Mouse (Mus musculus): ENCODE data around the gene Ddx54. TPM values are rescaled to one million over a fixed set of nuclear protein-coding genes. Genes with fewer than 3 reads are reported as not detected.

Ddx54 gene
- 54.0 TPM for polyA plus RNA-seq (2021)

DNA sequence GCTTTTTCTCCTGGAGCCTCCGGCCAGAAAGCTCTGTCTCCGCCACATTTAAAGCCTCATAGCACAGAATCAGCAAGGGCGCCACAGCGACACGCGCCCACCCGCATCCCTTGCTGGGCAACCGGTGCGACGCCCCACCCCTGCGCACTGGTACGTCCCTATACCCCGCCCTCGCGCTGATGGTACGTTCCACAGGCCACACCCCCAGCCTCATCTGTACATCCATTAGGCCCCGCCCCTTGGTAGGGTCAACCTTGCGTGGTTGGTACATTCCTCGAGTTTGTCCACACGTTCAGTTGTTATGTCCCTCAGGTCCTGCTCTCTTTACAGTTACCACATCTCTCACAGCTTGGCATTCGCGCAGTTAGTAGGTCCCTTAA, at the start of gene Ddx54, which contains the start of gene Rita1:
Gene Ddx54 (plus strand): TSS at position 298 of the 380 bp plus-strand sequence.
Gene Rita1 (minus strand): TSS at position 148 of the 380 bp plus-strand sequence.
- in situ Hi-C loops (cut with MboI; ENCODE audit: low pct_unique_long_range_greater_than_20kb) = loop anchor here (25.0 kb wide), 1 partner anchor 475 kb away; no protein-coding TSS in a partner anchor
- ChIA-PET POLR2A (no interaction called here), CTCF (no interaction called here)
- no peak for TF ChIP-seq CTCF (IDR thresholded peaks at IDR 0.05)
- peak; percentile 60 for ATAC-seq
- DNase-seq (ENCODE audit: low read depth, low spot score) = no peak
- H3K27me3 ChIP-seq = no peaks in the 10 kb centered on the region

DNA sequence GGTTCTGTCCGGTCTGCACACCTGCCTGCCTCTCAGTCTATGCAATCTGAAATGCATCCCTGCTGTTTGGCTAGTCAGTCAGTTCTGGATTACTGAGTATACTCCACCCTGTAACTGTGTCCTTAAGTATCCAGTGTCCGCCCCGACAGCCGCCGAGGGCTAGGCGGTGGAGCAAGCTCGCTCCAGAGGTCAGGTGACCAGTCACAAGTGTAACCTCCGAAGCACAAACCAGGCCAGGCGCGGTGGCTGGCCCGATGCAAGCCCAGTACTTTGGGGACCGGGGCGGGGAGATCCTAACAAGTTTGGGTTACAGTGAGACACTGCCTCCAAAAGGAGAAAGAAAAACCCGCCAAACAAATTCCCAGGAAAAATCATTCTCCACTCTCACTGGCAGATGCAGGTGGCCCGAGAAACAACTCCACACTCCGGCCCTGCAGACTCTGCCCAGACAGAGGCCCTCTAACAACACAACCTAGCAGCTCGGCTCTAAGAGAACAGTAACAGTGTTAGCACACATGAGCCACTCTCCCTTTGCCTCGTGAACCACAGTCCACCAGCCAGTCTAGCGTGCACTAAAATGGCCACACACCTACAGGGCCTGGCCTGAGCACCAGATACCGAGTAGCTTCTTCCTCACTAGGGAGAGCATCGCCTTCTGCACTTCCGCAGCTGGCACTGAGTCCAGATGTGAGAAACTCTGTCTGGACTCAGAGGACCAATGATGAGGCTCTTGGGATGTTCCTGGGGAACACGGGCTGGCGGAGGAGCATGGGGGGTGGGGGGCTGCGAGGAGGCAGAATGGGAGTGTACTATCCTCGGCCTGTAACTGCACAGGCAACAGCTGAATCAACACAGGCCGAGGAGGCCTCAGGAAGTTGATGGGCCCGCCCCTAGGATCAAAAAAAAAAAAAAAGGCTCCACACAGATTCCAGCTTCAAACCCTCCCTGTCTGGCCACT, 49.3 kb upstream of the Ddx54 start:
- ATAC-seq (no peak), DNase-seq (ENCODE audit: low read depth, low spot score) (no peak)
- ChIA-PET POLR2A (interaction anchor here (0.5 to 1.0 kb wide), 5 partner anchors 16 to 1152 kb away, joined by 3 read pairs; no protein-coding TSS in a partner anchor), CTCF (interaction anchor here (0.8 kb wide), 2 partner anchors 19 to 24 kb away, joined by 3 read pairs; no protein-coding TSS in a partner anchor)
- H3K27me3 ChIP-seq = no peaks in the 10 kb centered on the region
- in situ Hi-C loops (cut with MboI; ENCODE audit: low pct_unique_long_range_greater_than_20kb) = no loop called here
- no peak for TF ChIP-seq CTCF (IDR thresholded peaks at IDR 0.05)

DNA sequence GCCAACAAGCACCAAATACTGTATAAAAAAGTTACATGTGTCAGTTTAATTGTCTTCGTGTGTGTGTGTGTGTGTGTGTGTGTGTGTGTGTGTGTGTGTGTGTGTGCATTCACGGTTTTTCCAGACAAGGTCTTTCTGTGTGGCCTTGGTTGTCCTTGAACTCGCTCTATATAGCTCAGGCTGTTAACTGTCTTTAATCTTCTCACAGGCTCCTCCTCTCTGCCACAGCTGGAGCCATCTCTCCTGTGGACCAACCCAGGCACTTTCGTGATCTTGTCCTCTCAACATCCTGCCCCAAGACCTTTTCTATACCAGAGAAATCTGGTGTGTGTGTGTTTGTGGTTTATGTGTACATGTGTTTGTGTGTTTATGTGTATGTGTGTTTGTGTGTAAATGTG, 48.6 kb upstream of the Ddx54 start:
- no peak for DNase-seq (ENCODE audit: low read depth, low spot score)
- no peak for TF ChIP-seq CTCF (IDR thresholded peaks at IDR 0.05)
- ChIA-PET POLR2A (interaction anchor here (0.5 to 4.2 kb wide), 5 partner anchors 14 to 611 kb away, joined by 3 to 31 read pairs (median 3); no protein-coding TSS in a partner anchor), CTCF (interaction anchor here (0.8 to 7.7 kb wide), 3 partner anchors 16 to 23 kb away, joined by 3 to 51 read pairs (median 3); no protein-coding TSS in a partner anchor)
- in situ Hi-C loops (cut with MboI; ENCODE audit: low pct_unique_long_range_greater_than_20kb) = no loop called here
- no peak for ATAC-seq
- no peaks in the 10 kb centered on the region for H3K27me3 ChIP-seq

DNA sequence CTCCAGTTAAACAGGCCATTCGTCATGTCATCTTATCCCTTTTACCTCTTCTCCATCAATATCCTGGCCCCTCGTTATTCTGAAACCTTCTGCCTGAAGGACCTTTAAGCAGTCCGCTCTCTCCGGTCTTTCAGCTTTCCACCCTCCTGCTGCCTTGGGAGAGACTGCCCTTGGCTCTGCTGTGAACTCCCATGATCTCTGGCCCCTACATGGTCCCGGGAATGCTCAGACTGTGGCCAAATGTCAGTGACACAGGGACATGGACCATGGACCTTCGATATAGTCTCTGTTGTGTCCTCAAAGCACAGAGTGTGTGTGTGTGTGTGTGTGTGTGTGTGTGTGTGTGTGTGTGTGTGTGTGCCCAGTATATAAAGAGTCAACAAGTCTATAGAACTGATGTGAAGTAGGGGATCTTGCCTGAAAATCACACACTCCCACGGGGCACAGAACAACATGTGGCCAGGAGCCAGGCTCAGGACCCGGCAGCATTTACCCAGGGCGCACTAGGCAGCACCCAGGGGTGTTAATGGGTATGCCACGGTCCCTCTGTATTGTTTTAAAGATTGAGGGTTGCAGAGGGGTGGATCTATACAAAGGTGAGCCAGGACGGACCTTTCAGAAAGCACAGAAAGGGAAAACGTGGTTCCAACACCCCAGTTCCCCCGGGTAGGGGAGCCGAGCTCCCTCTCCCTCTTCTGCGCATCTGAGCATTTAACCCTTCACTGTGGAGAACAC, 47.2 kb upstream of the Ddx54 start:
- DNase-seq (ENCODE audit: low read depth, low spot score) (no peak), ATAC-seq (no peak)
- in situ Hi-C loops (cut with MboI; ENCODE audit: low pct_unique_long_range_greater_than_20kb) = no loop called here
- CTCF ChIA-PET = interaction anchor here (0.8 to 7.7 kb wide), 5 partner anchors 15 to 39 kb away, joined by 3 to 51 read pairs (median 5); partner anchors contain the start of genes Iqcd and Tpcn1
- POLR2A ChIA-PET = interaction anchor here (0.9 to 4.2 kb wide), 4 partner anchors 13 to 54 kb away, joined by 3 to 31 read pairs (median 4); no protein-coding TSS in a partner anchor
- H3K27me3 ChIP-seq = no peaks in the 10 kb centered on the region
- TF ChIP-seq CTCF (IDR thresholded peaks at IDR 0.05) = no peak

GRCm38 (mm10) chr5:120566101-120566500, 46.4 kb upstream of the Ddx54 start:
- ATAC-seq (peak; percentile 26), DNase-seq (ENCODE audit: low read depth, low spot score) (peak; percentile 98)
- in situ Hi-C loops (cut with MboI; ENCODE audit: low pct_unique_long_range_greater_than_20kb) = no loop called here
- CTCF ChIA-PET = interaction anchor here (0.6 to 7.7 kb wide), 6 partner anchors 14 to 39 kb away, joined by 3 to 51 read pairs (median 4); partner anchors contain the start of genes Iqcd and Tpcn1
- no peaks in the 10 kb centered on the region for H3K27me3 ChIP-seq
- POLR2A ChIA-PET = interaction anchor here (0.7 to 4.2 kb wide), 5 partner anchors 12 to 55 kb away, joined by 3 to 31 read pairs (median 3); partner anchors contain the start of genes Iqcd and Tpcn1
- no peak for TF ChIP-seq CTCF (IDR thresholded peaks at IDR 0.05)

- CTCF ChIA-PET = interaction anchor here (0.6 to 7.7 kb wide), 5 partner anchors 13 to 33 kb away, joined by 3 to 51 read pairs (median 5); partner anchors contain the start of genes Iqcd and Tpcn1
- peak; percentile 97 for DNase-seq (ENCODE audit: low read depth, low spot score)
- POLR2A ChIA-PET = interaction anchor here (0.7 to 4.2 kb wide), 6 partner anchors 12 to 55 kb away, joined by 3 to 31 read pairs (median 4); partner anchors contain the start of genes Iqcd and Tpcn1
- TF ChIP-seq CTCF (IDR thresholded peaks at IDR 0.05) = no peak
- peak; percentile 86 for ATAC-seq
- in situ Hi-C loops (cut with MboI; ENCODE audit: low pct_unique_long_range_greater_than_20kb) = no loop called here
- no peaks in the 10 kb centered on the region for H3K27me3 ChIP-seq
Observed at GRCm38 (mm10) chr5:120566681-120567252, 45.8 kb upstream of the Ddx54 start.

DNA sequence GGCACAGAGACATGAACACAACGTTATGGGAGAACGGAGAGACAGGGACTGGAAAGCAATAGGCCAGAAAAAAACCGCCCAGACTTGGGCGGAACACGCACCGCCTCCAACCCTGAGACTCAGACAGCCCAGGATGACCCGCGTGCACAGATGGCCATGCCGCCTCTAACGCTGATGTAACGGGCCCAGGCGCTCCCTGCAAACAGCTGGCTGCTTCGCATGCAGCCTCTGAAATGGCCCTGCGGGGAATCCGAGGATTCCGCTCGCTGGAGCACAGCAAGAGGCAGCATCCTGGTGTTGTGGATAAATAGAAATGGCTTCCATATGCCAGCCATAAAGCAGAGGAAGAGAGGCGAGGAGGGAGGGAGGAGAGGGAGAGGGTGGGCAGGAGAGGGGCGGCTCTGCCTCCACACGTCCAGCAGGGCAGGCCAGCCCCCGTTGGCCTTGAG, 45.3 kb upstream of the Ddx54 start:
- ChIA-PET CTCF (interaction anchor here (2.3 to 7.7 kb wide), 2 partner anchors 13 to 21 kb away, joined by 11 to 51 read pairs; partner anchors contain the start of genes Iqcd and Tpcn1), POLR2A (interaction anchor here (1.1 to 4.2 kb wide), 6 partner anchors 11 to 56 kb away, joined by 3 to 31 read pairs (median 6); partner anchors contain the start of genes Iqcd and Tpcn1)
- ATAC-seq = peak; percentile 50
- H3K27me3 ChIP-seq = no peaks in the 10 kb centered on the region
- no peak for DNase-seq (ENCODE audit: low read depth, low spot score)
- TF ChIP-seq CTCF (IDR thresholded peaks at IDR 0.05) = no peak
- in situ Hi-C loops (cut with MboI; ENCODE audit: low pct_unique_long_range_greater_than_20kb) = no loop called here

DNA sequence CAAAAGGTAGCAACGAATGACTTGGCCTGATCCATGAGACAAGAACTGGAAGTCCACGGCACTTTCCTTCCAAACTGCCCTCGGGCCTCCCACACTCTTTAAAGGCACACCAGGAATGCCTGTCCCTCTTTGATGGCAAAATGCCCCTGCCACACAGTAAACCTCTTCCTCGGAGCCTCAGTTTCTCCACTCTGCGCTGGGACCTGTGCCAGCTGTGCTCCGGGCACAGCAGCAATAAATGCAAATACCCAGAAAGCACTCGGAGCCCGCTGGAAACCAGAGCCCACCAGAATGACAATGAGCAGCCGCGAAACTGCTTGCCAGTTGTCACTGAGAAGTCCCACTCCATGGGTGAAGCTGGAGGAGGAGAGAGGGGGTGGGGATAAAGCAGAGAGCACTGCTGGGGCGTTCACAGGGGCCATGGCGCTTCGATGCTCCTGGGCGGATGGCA, 44.8 kb upstream of the Ddx54 start:
- ChIA-PET POLR2A (interaction anchor here (1.1 to 4.2 kb wide), 4 partner anchors 11 to 28 kb away, joined by 4 to 31 read pairs (median 7); partner anchors contain the start of genes Iqcd and Tpcn1), CTCF (interaction anchor here (0.7 to 7.7 kb wide), 3 partner anchors 12 to 53 kb away, joined by 3 to 51 read pairs (median 11); partner anchors contain the start of genes Iqcd and Tpcn1)

DNA sequence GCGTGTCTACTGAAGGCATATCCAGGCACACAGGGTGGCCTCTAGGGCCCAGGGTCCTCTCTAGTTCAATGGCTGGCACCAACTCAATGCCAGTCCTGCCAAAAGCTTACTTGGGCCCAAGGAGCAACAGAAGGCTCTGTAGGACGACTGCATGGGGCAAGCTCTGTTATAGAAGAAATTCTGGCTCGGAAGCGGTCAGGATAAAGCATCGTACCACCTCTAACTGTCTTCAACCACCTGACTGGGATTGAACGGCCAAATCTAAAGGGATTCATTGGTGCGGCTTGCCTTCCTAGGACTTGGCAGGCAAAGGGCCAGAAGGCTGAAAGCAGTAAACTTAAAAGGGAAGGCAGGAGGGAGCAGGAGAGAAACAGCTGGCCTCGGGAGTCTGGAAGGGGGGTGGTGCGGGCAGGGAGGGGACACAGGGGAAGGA, 44.2 kb upstream of the Ddx54 start:
- DNase-seq (ENCODE audit: low read depth, low spot score) = no peak
- POLR2A ChIA-PET = interaction anchor here (1.1 to 4.2 kb wide), 5 partner anchors 10 to 27 kb away, joined by 4 to 31 read pairs (median 6); partner anchors contain the start of genes Iqcd and Tpcn1
- CTCF ChIA-PET = interaction anchor here (0.7 to 7.7 kb wide), 2 partner anchors 11 to 54 kb away, joined by 3 to 51 read pairs; no protein-coding TSS in a partner anchor
- in situ Hi-C loops (cut with MboI; ENCODE audit: low pct_unique_long_range_greater_than_20kb) = no loop called here
- H3K27me3 ChIP-seq = no peaks in the 10 kb centered on the region
- ATAC-seq = no peak
- TF ChIP-seq CTCF (IDR thresholded peaks at IDR 0.05) = no peak

More for the DNA sequence above, 44.8 kb upstream of the Ddx54 start:
- in situ Hi-C loops (cut with MboI; ENCODE audit: low pct_unique_long_range_greater_than_20kb) = no loop called here
- H3K27me3 ChIP-seq = no peaks in the 10 kb centered on the region
- ATAC-seq (no peak), DNase-seq (ENCODE audit: low read depth, low spot score) (no peak)
- no peak for TF ChIP-seq CTCF (IDR thresholded peaks at IDR 0.05)
